8 mouse cellular contexts compared by ENCODE assay signal in genomic region chr11:9317076-9317929, GRCm38 (mm10).
A peak's percentile ranks its signal among the peaks of the same experiment; 100 is the strongest.
DNase-seq lines count a peak whose midpoint lies in the region; ATAC-seq and TF ChIP-seq lines count a peak whose summit lies in the region.
"Had no signal": no experiment of that assay in that cellular context is flagged by ENCODE, and none has a peak within 500 bp of the region (broad histone marks: within the 10 kb centered on the region; RNA-seq: fewer than 3 reads in every experiment).

No protein-coding gene starts in this region.

- H3K4me3 ChIP-seq in forebrain, embryonic 13.5 days, result no peak overlapping the region
- H3K4me3 ChIP-seq in hindbrain, postnatal 0 days (ENCODE audit: low read length), result no peak overlapping the region
- H3K4me3 ChIP-seq in left cerebral cortex, adult 2 months, result no peak overlapping the region
- H3K4me3 ChIP-seq in small intestine, adult 2 months (ENCODE audit: low read depth, low read length), result no peak overlapping the region
- H3K4me3 ChIP-seq: megakaryocyte, embryonic 14.5 days had no signal

- H3K27me3 ChIP-seq in forebrain, embryonic 13.5 days, result no peaks in the 10 kb centered on the region
- no peaks in the 10 kb centered on the region for H3K27me3 ChIP-seq in hindbrain, postnatal 0 days (ENCODE audit: insufficient read depth, low read length)
- H3K27me3 ChIP-seq in small intestine, adult 2 months (ENCODE audit: control insufficient read depth, insufficient read depth, low read length), result no peaks in the 10 kb centered on the region

- H3K36me3 ChIP-seq in forebrain, embryonic 13.5 days (ENCODE audit: poor library complexity, severe bottlenecking), result no peaks in the 10 kb centered on the region
- H3K36me3 ChIP-seq in hindbrain, postnatal 0 days (ENCODE audit: insufficient read depth, low read length), result no peaks in the 10 kb centered on the region
- H3K36me3 ChIP-seq in small intestine, adult 2 months (ENCODE audit: control insufficient read depth, insufficient read depth, low read length), result no peaks in the 10 kb centered on the region

- peak; percentile 91 for ATAC-seq in forebrain, embryonic 13.5 days
- ATAC-seq in hindbrain, postnatal 0 days, result peak; percentile 93

- H3K9ac ChIP-seq in forebrain, embryonic 13.5 days, result no peak overlapping the region
- no peak overlapping the region for H3K9ac ChIP-seq in hindbrain, postnatal 0 days (replicated peaks; ENCODE audit: low read length)

- H3K4me2 ChIP-seq in forebrain, embryonic 13.5 days, result no peak overlapping the region
- H3K4me2 ChIP-seq in hindbrain, postnatal 0 days (ENCODE audit: low read depth, low read length), result no peak overlapping the region

- intact Hi-C loops in left cerebral cortex, adult 2 months (cut with DNase I), result loop anchor here (1.0 kb wide), 2 partner anchors 1814 to 1906 kb away; no protein-coding TSS in a partner anchor

- peak; percentile 96 for TF ChIP-seq CTCF in hindbrain, postnatal 0 days (IDR thresholded peaks at IDR 0.05; ENCODE audit: low read depth)
- peak; percentile 93 for TF ChIP-seq CTCF in left cerebral cortex, adult 2 months (IDR thresholded peaks at IDR 0.05)
- TF ChIP-seq CTCF in small intestine, adult 2 months (IDR thresholded peaks at IDR 0.05; ENCODE audit: extremely low read depth, insufficient read length, insufficient replicate concordance, low read depth, low read length), result peak; percentile 71; the same call in 1 of the 2 replicates

- H3K27ac ChIP-seq in forebrain, embryonic 13.5 days, result no peak overlapping the region
- H3K27ac ChIP-seq in hindbrain, postnatal 0 days, result no peak overlapping the region
- H3K27ac ChIP-seq in left cerebral cortex, adult 2 months, result no peak overlapping the region
- H3K27ac ChIP-seq in small intestine, adult 2 months (ENCODE audit: insufficient read depth, low read depth, low read length), result no peak overlapping the region

- H3K4me1 ChIP-seq in forebrain, embryonic 13.5 days, result no peaks in the 10 kb centered on the region
- no peaks in the 10 kb centered on the region for H3K4me1 ChIP-seq in hindbrain, postnatal 0 days (ENCODE audit: insufficient read depth, low read length)
- no peaks in the 10 kb centered on the region for H3K4me1 ChIP-seq in small intestine, adult 2 months (ENCODE audit: control insufficient read depth, insufficient read depth, insufficient read length, low read length)
- H3K4me1 ChIP-seq: megakaryocyte, embryonic 14.5 days had no signal

- 34% methylated on average over 6 of the region's 6 CpGs for WGBS in forebrain, embryonic 13.5 days
- 28% methylated on average over 6 of the region's 6 CpGs for WGBS in hindbrain, postnatal 0 days
- 27% methylated on average over 6 of the region's 6 CpGs for WGBS in small intestine, adult 2 months

- H3K9me3 ChIP-seq in forebrain, embryonic 13.5 days (replicated peaks), result no peaks in the 10 kb centered on the region
- no peaks in the 10 kb centered on the region for H3K9me3 ChIP-seq in hindbrain, postnatal 0 days (ENCODE audit: low read length)
- H3K9me3 ChIP-seq: megakaryocyte, embryonic 14.5 days had no signal

- DNase-seq in Muller cell, postnatal 12 days (ENCODE audit: inconsistent ontology term), result peak; percentile 24
- peak; percentile 23 for DNase-seq in c-Kit-positive CD71-negative TER-119-negative erythroid progenitor cells, embryonic 14.5 days (ENCODE audit: low read depth)
- DNase-seq in hindbrain, postnatal 0 days (ENCODE audit: low spot score), result peak; percentile 83
- DNase-seq in left cerebral cortex, adult 2 months (ENCODE audit: extremely low spot score in 1 of 2, low spot score in 2 of 2), result peak; percentile 75 to 76
- DNase-seq in mesoderm, embryonic 11.5 days (ENCODE audit: low read depth, low spot score), result peak; percentile 73

- TF ChIP-seq POLR2A in small intestine, adult 2 months (IDR thresholded peaks at IDR 0.05; ENCODE audit: low read depth, low read length), result no peak

Comparison
In these comparisons a context has a peak if more than half of its experiments do, and no peak if none do; other contexts are left out.
1. DNase-seq: peak in every context shown above with its lines; median percentile 83 in hindbrain, postnatal 0 days; 76 in left cerebral cortex, adult 2 months; 73 in mesoderm, embryonic 11.5 days; 24 in Muller cell, postnatal 12 days; 23 in c-Kit-positive CD71-negative TER-119-negative erythroid progenitor cells, embryonic 14.5 days.